Mouse (Mus musculus): ENCODE data around the gene Irf2bp2. TPM values are rescaled to one million over a fixed set of nuclear protein-coding genes. Genes with fewer than 3 reads are reported as not detected.
A peak's percentile ranks its signal among the peaks of the same experiment; 100 is the strongest.

Gene Irf2bp2
- total RNA-seq, 1 experiment from 2014 or later, result 98.7 TPM

- ATAC-seq (replicated peaks in 1 of 2; ENCODE audit: insufficient read depth in 1 of 2, low FRiP score in 2 of 2, low TSS enrichment in 1 of 2, low read depth in 1 of 2, poor library complexity in 2 of 2, severe bottlenecking in 2 of 2), result no peak
These were observed 35.3 kb downstream of the Irf2bp2 start for GRCm38 (mm10) chr8:126558400-126558953.

- no peak for ATAC-seq (replicated peaks in 1 of 2; ENCODE audit: insufficient read depth in 1 of 2, low FRiP score in 2 of 2, low TSS enrichment in 1 of 2, low read depth in 1 of 2, poor library complexity in 2 of 2, severe bottlenecking in 2 of 2)
These were observed 36.4 kb downstream of the Irf2bp2 start for GRCm38 (mm10) chr8:126557403-126557802.

GRCm38 (mm10) chr8:126556691-126557090 is 37.1 kb downstream of the Irf2bp2 start:
- ATAC-seq (replicated peaks in 1 of 2; ENCODE audit: insufficient read depth in 1 of 2, low FRiP score in 2 of 2, low TSS enrichment in 1 of 2, low read depth in 1 of 2, poor library complexity in 2 of 2, severe bottlenecking in 2 of 2), result no peak

- no peak for ATAC-seq (replicated peaks in 1 of 2; ENCODE audit: insufficient read depth in 1 of 2, low FRiP score in 2 of 2, low TSS enrichment in 1 of 2, low read depth in 1 of 2, poor library complexity in 2 of 2, severe bottlenecking in 2 of 2)
These were observed 39.0 kb downstream of the Irf2bp2 start for GRCm38 (mm10) chr8:126554741-126555140.

- ATAC-seq (replicated peaks in 1 of 2; ENCODE audit: insufficient read depth in 1 of 2, low FRiP score in 2 of 2, low TSS enrichment in 1 of 2, low read depth in 1 of 2, poor library complexity in 2 of 2, severe bottlenecking in 2 of 2), result no peak
These were observed 41.9 kb downstream of the Irf2bp2 start for GRCm38 (mm10) chr8:126551871-126552270.

- peak; percentile 78 to 85 for ATAC-seq (replicated peaks in 1 of 2; ENCODE audit: insufficient read depth in 1 of 2, low FRiP score in 2 of 2, low TSS enrichment in 1 of 2, low read depth in 1 of 2, poor library complexity in 2 of 2, severe bottlenecking in 2 of 2)
These were observed 42.8 kb downstream of the Irf2bp2 start for GRCm38 (mm10) chr8:126550944-126551357.

GRCm38 (mm10) chr8:126547841-126548240 is 45.9 kb downstream of the Irf2bp2 start:
- ATAC-seq (replicated peaks in 1 of 2; ENCODE audit: insufficient read depth in 1 of 2, low FRiP score in 2 of 2, low TSS enrichment in 1 of 2, low read depth in 1 of 2, poor library complexity in 2 of 2, severe bottlenecking in 2 of 2), result peak in 1 of 2 experiments; percentile 52; a peak in 2 of 4 replicates

GRCm38 (mm10) chr8:126547361-126547760 is 46.4 kb downstream of the Irf2bp2 start:
- ATAC-seq (replicated peaks in 1 of 2; ENCODE audit: insufficient read depth in 1 of 2, low FRiP score in 2 of 2, low TSS enrichment in 1 of 2, low read depth in 1 of 2, poor library complexity in 2 of 2, severe bottlenecking in 2 of 2), result no peak

- ATAC-seq (replicated peaks in 1 of 2; ENCODE audit: insufficient read depth in 1 of 2, low FRiP score in 2 of 2, low TSS enrichment in 1 of 2, low read depth in 1 of 2, poor library complexity in 2 of 2, severe bottlenecking in 2 of 2), result no peak
These were observed 47.3 kb downstream of the Irf2bp2 start for GRCm38 (mm10) chr8:126546480-126546879.

- no peak for ATAC-seq (replicated peaks in 1 of 2; ENCODE audit: insufficient read depth in 1 of 2, low FRiP score in 2 of 2, low TSS enrichment in 1 of 2, low read depth in 1 of 2, poor library complexity in 2 of 2, severe bottlenecking in 2 of 2)
These were observed 50.4 kb downstream of the Irf2bp2 start for GRCm38 (mm10) chr8:126543407-126543806.

- no peak for ATAC-seq (replicated peaks in 1 of 2; ENCODE audit: insufficient read depth in 1 of 2, low FRiP score in 2 of 2, low TSS enrichment in 1 of 2, low read depth in 1 of 2, poor library complexity in 2 of 2, severe bottlenecking in 2 of 2)
These were observed 51.0 kb downstream of the Irf2bp2 start for GRCm38 (mm10) chr8:126542757-126543156.

- ATAC-seq (replicated peaks in 1 of 2; ENCODE audit: insufficient read depth in 1 of 2, low FRiP score in 2 of 2, low TSS enrichment in 1 of 2, low read depth in 1 of 2, poor library complexity in 2 of 2, severe bottlenecking in 2 of 2), result no peak
These were observed 51.6 kb downstream of the Irf2bp2 start for GRCm38 (mm10) chr8:126542090-126542689.

GRCm38 (mm10) chr8:126540298-126540697 is 53.5 kb downstream of the Irf2bp2 start:
- no peak for ATAC-seq (replicated peaks in 1 of 2; ENCODE audit: insufficient read depth in 1 of 2, low FRiP score in 2 of 2, low TSS enrichment in 1 of 2, low read depth in 1 of 2, poor library complexity in 2 of 2, severe bottlenecking in 2 of 2)

GRCm38 (mm10) chr8:126539355-126540093 is 54.3 kb downstream of the Irf2bp2 start:
- ATAC-seq (replicated peaks in 1 of 2; ENCODE audit: insufficient read depth in 1 of 2, low FRiP score in 2 of 2, low TSS enrichment in 1 of 2, low read depth in 1 of 2, poor library complexity in 2 of 2, severe bottlenecking in 2 of 2), result no peak

- ATAC-seq (replicated peaks in 1 of 2; ENCODE audit: insufficient read depth in 1 of 2, low FRiP score in 2 of 2, low TSS enrichment in 1 of 2, low read depth in 1 of 2, poor library complexity in 2 of 2, severe bottlenecking in 2 of 2), result no peak
These were observed 55.0 kb downstream of the Irf2bp2 start for GRCm38 (mm10) chr8:126538648-126539354.

Measured in hematopoietic stem cell, adult 5-6 weeks (primary cell).